Mouse (Mus musculus) hindbrain, embryonic 12.5 days (tissue): ENCODE data around the gene Zfp346. TPM values are rescaled to one million over a fixed set of nuclear protein-coding genes. Genes with fewer than 3 reads are reported as not detected.
"Not testable (repeated sequence)": the region's sequence is repeated elsewhere in the genome, so short reads cannot be mapped to it uniquely, and the experiment has no call there.

Experiments
- ATAC-seq: fragments of 200-750 bp; cut with Nextera tagmentation; 2 replicates; pipeline ENCODE4 v1.8.0; 2017; ENCODE audit warnings: moderate TSS enrichment; ENCODE audit not compliant: low FRiP score
- H3K27ac ChIP-seq: fragments of 300-500 bp; sonication (generic); 2 replicates; pipeline ENCODE4 v1.5.1; 2016; ENCODE audit warnings: mild to moderate bottlenecking
- H3K27me3 ChIP-seq: fragments of 300-500 bp; sonication (generic); 2 replicates; pipeline ENCODE4 v1.6.1; 2016; ENCODE audit warnings: mild to moderate bottlenecking
- H3K36me3 ChIP-seq: fragments of 300-500 bp; sonication (generic); 2 replicates; pipeline ENCODE4 v1.6.1; 2016; ENCODE audit warnings: mild to moderate bottlenecking
- H3K4me1 ChIP-seq: fragments of 300-500 bp; sonication (generic); 2 replicates; pipeline ENCODE4 v1.6.1; 2016
- H3K4me2 ChIP-seq: fragments of 300-500 bp; sonication (generic); replicated peaks from 2 replicates; pipeline ENCODE4 v1.6.1; 2016; ENCODE audit warnings: mild to moderate bottlenecking
- H3K4me3 ChIP-seq: fragments of 300-500 bp; sonication (generic); 2 replicates; pipeline ENCODE4 v1.5.1; 2016; ENCODE audit warnings: mild to moderate bottlenecking
- H3K9ac ChIP-seq: fragments of 300-500 bp; sonication (generic); 2 replicates; pipeline ENCODE4 v1.6.1; 2016; ENCODE audit warnings: mild to moderate bottlenecking, moderate library complexity
- H3K9me3 ChIP-seq: fragments of 300-500 bp; sonication (generic); replicated peaks from 2 replicates; pipeline ENCODE4 v1.6.1; 2016; ENCODE audit warnings: mild to moderate bottlenecking
- WGBS: fragments of 180-500 bp; shearing (Covaris S2); methylation state at CpG from one replicate; pipeline ENCODE4 v1.1.7; 2016; 5-methylcytosine and 5-hydroxymethylcytosine counted together
- polyA plus RNA-seq: library from polyadenylated mRNA; unstranded; fragments of >200 nt; fragmentation: Nextera tagmentation; extraction: Ambion mirVana; gene quantifications from 2 replicates; pipeline ENCODE4 v1.2.1, GENCODE M21; 2016

Gene Zfp346
- 25.5 and 30.6 TPM in 2 replicates for polyA plus RNA-seq

DNA sequence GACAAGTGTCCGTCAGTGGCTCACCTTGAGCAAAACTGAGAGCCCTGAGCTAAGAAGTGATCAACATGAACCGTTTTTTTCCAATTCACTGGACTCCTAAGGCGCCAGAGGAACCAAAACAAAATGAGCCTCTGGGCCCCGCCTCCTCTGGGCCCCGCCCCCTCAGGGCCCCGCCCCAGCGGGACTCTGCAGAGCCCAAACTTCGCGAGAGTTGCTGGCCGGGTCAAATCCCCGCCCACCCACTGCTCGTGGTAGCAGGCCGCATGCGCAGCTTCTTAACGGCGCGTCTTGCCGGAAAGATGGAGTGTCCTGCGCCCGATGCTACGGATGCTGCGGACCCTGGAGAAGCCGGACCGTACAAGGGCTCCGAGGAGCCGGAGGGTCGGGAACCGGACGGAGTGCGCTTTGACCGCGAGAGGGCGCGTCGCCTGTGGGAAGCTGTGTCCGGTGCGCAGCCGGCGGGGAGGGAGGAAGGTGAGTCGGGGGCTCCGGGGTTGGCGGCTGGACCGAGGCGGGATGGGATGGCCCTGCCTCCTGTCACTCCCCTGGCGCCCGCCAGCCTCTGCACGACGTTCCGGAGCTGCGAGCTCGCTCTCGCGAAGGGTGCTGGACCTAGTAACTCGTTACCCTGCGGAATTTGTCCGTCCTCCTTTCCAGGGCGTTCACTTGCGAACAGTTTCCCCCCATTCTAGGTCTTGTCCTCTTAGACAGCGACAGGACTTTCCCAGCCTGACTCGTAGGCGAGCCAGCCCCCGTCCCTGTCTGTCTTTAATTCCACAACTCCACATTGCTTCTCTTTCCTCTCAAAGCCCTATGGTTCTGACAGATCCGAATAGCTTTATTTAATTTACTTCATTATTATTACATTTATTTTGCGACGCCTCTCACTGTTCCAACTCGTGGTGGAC is at the start of gene Zfp346:
Zfp346 (plus strand) TSS at position 267 of the 908 bp plus-strand sequence.
- Histone ChIP-seq H3K4me3 (peak within 1 kb of the TSS; percentile 75), H3K4me2 (peak within 1 kb of the TSS; percentile 86), H3K27me3 (no peaks in the 10 kb centered on the region), H3K27ac (peak within 1 kb of the TSS; percentile 84), H3K9ac (peak within 1 kb of the TSS; percentile 83), H3K36me3 (peaks cover 18% of the 10 kb centered on the region), H3K4me1 (peaks cover 12% of the 10 kb centered on the region), H3K9me3 (no peaks in the 10 kb centered on the region)
- WGBS: 1% methylated on average over 65 of the region's 66 CpGs
- peak; percentile 90 for ATAC-seq

- 88% methylated on average over 2 of the region's 2 CpGs for WGBS
- no peaks in the 10 kb centered on the region for H3K4me1 ChIP-seq
- H3K27me3 ChIP-seq: no peaks in the 10 kb centered on the region
- H3K9me3 ChIP-seq: no peaks in the 10 kb centered on the region
- peaks cover 5% of the 10 kb centered on the region for H3K36me3 ChIP-seq
- H3K27ac ChIP-seq: no peak overlapping the region
- H3K4me3 ChIP-seq: no peak overlapping the region
- no peak overlapping the region for H3K9ac ChIP-seq
- no peak overlapping the region for H3K4me2 ChIP-seq
- ATAC-seq: no peak
Observed at GRCm38 (mm10) chr13:55058042-55058441, 47.1 kb upstream of the Zfp346 start.

DNA sequence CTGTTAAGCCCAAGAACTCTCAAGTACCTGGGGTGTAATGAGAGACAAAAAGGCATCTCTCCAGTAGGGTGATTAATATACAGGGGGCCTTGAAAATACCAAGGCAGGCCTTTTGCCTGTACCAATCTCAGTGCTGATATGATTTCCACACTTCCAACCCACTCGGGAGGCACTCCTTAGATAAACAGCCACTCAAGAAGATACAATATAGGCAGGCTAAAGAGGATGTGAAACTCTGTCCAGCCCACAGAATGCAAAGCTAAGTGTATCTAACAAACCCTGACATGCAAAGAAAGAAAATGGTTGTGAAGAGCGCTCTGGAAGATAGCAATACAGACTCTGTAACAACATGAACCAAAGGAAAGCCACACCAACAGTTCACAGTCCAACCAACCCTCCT is 41.8 kb upstream of the Zfp346 start:
- ATAC-seq: no peak
- H3K36me3 ChIP-seq: no peaks in the 10 kb centered on the region
- WGBS: 91% methylated on average over 2 of the region's 2 CpGs
- no peak overlapping the region for H3K4me2 ChIP-seq
- H3K4me1 ChIP-seq: no peaks in the 10 kb centered on the region
- no peak overlapping the region for H3K4me3 ChIP-seq
- no peaks in the 10 kb centered on the region for H3K27me3 ChIP-seq
- H3K9ac ChIP-seq: no peak overlapping the region
- no peak overlapping the region for H3K27ac ChIP-seq
- H3K9me3 ChIP-seq: no peaks in the 10 kb centered on the region

DNA sequence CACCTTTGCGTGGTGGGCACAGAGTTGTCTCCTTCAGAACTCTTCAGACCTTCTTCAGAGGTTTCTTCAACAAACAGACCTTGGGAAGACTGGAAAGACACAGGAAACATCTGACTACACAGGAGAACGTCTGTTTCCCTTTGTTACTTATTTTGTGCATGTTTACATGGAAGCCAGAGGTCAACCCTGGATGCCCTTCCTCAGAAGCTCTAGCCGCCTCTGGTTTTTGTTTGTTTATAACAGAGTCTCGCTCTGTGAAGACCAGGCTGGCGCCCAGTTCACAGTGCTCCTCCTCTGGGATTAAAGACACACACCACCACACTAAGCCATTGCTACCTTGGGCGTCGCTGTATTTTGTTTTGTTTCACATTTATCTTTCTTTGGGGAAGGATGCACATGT is 35.4 kb upstream of the Zfp346 start:
- WGBS: 69% methylated on average over 7 of the region's 7 CpGs

GRCm38 (mm10) chr13:55071322-55071721 is 33.8 kb upstream of the Zfp346 start:
- H3K9me3 ChIP-seq: no peaks in the 10 kb centered on the region
- no peak overlapping the region for H3K4me3 ChIP-seq
- H3K4me2 ChIP-seq: no peak overlapping the region
- ATAC-seq: no peak
- no peak overlapping the region for H3K9ac ChIP-seq
- H3K27me3 ChIP-seq: no peaks in the 10 kb centered on the region
- H3K27ac ChIP-seq: no peak overlapping the region
- under 1% methylated on average over 3 of the region's 3 CpGs for WGBS
- H3K36me3 ChIP-seq: peaks cover 8% of the 10 kb centered on the region; the same call in 1 of the 2 replicates
- no peaks in the 10 kb centered on the region for H3K4me1 ChIP-seq

More for the DNA sequence above, 35.4 kb upstream of the Zfp346 start:
- H3K27ac ChIP-seq: no peak overlapping the region
- no peaks in the 10 kb centered on the region for H3K9me3 ChIP-seq
- H3K4me3 ChIP-seq: no peak overlapping the region
- no peaks in the 10 kb centered on the region for H3K36me3 ChIP-seq
- no peak overlapping the region for H3K4me2 ChIP-seq
- ATAC-seq: no peak
- no peak overlapping the region for H3K9ac ChIP-seq
- no peaks in the 10 kb centered on the region for H3K4me1 ChIP-seq
- H3K27me3 ChIP-seq: no peaks in the 10 kb centered on the region

DNA sequence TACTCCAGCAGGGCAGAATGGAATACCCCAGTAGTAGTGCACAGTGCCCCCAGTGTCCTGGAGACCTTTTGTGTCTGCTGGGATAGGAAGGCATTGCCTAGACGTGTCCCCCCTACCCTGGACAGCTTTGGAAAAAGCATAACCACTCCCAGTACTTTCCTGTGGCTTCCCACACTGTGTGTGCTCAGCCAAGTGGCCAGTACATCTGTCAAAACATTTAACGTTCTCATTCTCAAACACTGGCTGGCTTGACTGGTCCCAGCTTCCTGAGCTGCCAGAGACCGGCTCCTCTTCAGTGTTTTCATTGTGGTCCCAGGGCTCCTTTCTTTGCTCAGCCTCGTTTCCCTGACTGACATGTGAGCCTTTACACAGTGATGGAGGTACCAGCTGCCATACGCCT is 29.5 kb upstream of the Zfp346 start:
- Histone ChIP-seq H3K4me1 (no peaks in the 10 kb centered on the region), H3K4me2 (no peak overlapping the region), H3K4me3 (no peak overlapping the region), H3K36me3 (peaks cover 8% of the 10 kb centered on the region; the same call in 1 of the 2 replicates), H3K27ac (no peak overlapping the region), H3K27me3 (no peaks in the 10 kb centered on the region), H3K9me3 (no peaks in the 10 kb centered on the region), H3K9ac (no peak overlapping the region)
- 45% methylated on average over 5 of the region's 5 CpGs for WGBS
- no peak for ATAC-seq

GRCm38 (mm10) chr13:55092588-55092987 is 12.5 kb upstream of the Zfp346 start:
- WGBS: 94% methylated on average over 4 of the region's 4 CpGs
- H3K27ac ChIP-seq: no peak overlapping the region
- H3K4me3 ChIP-seq: no peak overlapping the region
- H3K36me3 ChIP-seq: peaks cover 9% of the 10 kb centered on the region
- H3K9ac ChIP-seq: no peak overlapping the region
- no peaks in the 10 kb centered on the region for H3K4me1 ChIP-seq
- no peaks in the 10 kb centered on the region for H3K9me3 ChIP-seq
- no peaks in the 10 kb centered on the region for H3K27me3 ChIP-seq
- no peak for ATAC-seq
- H3K4me2 ChIP-seq: no peak overlapping the region

DNA sequence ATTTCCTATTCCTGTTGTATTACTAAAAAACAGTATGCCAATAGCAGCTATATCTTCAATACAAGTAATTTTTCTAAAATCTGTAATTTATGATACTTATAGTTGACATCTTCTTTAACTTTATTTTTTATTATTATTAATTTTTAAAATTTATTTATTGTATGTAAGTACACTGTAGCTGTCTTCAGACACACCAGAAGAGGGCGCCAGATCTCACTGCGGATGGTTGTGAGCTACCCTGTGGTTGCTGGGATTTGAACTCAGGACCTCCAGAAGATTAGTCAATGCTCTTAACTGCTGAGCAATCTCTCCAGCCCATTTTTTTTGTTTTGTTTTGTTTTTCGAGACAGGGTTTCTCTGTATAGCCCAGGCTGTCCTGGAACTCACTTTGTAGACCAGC is 7.3 kb upstream of the Zfp346 start:
- H3K27me3 ChIP-seq, ATAC-seq, H3K9ac ChIP-seq, H3K27ac ChIP-seq, H3K36me3 ChIP-seq, H3K4me2 ChIP-seq, H3K9me3 ChIP-seq, H3K4me3 ChIP-seq, H3K4me1 ChIP-seq: not testable (repeated sequence)
- 89% methylated on average over 3 of the region's 3 CpGs for WGBS

DNA sequence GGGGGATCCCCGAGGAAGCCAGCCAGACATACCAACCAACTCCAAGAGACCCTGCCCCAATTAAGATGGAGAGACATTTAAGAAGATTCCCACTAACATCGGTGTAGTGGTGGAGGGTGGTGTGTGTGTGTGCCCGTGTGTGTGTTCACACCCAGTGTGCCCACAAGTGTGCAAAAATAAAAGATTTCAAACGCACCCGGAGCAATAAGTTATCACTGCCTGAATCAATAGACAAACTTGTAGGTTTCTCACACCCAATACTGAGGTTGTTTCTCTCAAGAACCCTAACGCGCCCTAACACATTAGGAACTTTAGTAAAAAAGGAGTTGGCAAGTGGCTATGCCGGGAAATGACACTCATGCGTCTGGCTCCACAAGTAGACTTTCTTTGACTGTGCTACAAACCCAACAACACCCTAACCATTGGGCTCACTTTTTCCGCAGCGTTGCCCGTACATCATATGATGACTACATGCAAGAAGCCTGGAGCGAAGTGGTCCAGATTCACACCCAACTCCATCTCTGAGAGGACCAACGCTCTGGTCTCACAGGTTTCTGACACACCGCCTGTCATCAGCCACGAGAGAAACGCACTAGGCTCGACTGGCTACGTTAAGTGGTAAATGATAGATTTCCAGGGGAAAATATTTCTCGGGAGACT is 5.9 kb upstream of the Zfp346 start:
- Histone ChIP-seq H3K27me3 (no peaks in the 10 kb centered on the region), H3K9ac (peak overlapping the region; percentile 91), H3K4me1 (peaks cover 6% of the 10 kb centered on the region), H3K4me3 (peak overlapping the region; percentile 80), H3K9me3 (no peaks in the 10 kb centered on the region), H3K4me2 (peak overlapping the region; percentile 57), H3K36me3 (no peaks in the 10 kb centered on the region), H3K27ac (peak overlapping the region; percentile 93; the same call in 1 of the 2 replicates)
- WGBS: 39% methylated on average over 20 of the region's 20 CpGs
- no peak for ATAC-seq

DNA sequence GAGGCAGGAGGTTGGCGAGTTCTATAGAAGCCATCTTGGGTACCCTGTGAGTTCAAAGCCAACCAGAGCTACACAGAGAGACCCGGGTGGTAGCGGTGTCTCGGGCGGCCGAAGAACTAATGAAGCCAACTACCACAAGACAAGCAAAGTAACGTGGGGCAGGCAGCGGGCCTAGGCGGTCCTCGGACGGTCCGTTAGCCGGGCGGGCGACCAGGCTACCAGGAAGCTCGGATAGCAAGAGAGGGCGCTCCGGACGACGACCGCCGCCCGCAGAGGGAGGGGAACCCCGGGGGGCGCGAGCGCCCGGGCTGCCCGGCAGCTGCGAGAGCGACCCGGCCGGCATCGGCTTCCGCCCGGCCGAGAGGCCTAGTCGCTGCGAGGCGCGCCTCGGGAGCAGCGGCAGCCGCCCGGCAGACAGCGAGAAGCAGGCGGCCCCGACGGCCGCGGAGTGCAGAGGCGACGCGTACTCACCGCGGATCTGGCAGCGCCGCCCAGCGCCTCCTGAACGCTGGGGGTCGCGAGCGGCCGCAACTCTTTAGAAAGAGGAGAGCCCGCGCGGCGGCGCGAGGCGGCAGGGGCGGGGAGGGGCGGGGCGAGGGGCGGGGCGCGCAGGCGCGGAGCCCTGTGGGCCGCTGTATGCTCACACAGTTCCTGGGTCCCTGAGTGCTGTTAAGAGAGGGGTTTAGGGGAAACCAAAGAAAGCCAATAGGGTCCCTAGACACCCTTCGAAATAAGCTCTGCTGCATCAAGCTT is 5.2 kb upstream of the Zfp346 start, which contains the start of gene Uimc1:
Uimc1 (minus strand) TSS at position 575 of the 753 bp plus-strand sequence.
- under 1% methylated on average over 80 of the region's 81 CpGs for WGBS

DNA sequence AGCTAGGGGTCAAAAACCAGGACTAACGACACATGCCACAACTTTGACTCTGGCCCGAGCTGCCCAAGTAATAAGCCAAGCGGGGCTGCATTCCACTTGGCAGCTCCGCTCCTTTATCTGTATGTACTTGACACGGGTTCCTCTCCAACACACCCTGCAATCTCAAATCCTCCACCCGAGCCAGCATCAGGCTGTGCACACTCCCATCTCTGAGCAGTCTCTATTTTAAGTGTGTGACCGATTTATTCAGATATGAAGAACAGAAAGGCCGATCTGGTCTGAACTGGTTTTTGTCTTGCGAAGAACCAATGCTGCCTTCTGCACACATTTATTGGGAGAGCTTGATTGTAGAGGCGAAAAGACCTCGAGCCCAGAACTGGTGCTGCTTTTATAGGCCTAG is 3.5 kb upstream of the Zfp346 start:
- no peak overlapping the region for H3K9ac ChIP-seq
- no peak overlapping the region for H3K4me3 ChIP-seq
- no peaks in the 10 kb centered on the region for H3K36me3 ChIP-seq
- H3K4me2 ChIP-seq: no peak overlapping the region
- H3K27ac ChIP-seq: no peak overlapping the region
- ATAC-seq: no peak
- H3K9me3 ChIP-seq: no peaks in the 10 kb centered on the region
- no peaks in the 10 kb centered on the region for H3K27me3 ChIP-seq
- WGBS: 94% methylated on average over 11 of the region's 11 CpGs
- H3K4me1 ChIP-seq: peaks cover 14% of the 10 kb centered on the region

More for the DNA sequence above, 5.2 kb upstream of the Zfp346 start, which contains the start of gene Uimc1:
- peak within 1 kb of the TSS; percentile 91 for H3K9ac ChIP-seq
- peak; percentile 89 for ATAC-seq
- peaks cover 6% of the 10 kb centered on the region for H3K4me1 ChIP-seq
- H3K4me2 ChIP-seq: peak within 1 kb of the TSS; percentile 57
- no peaks in the 10 kb centered on the region for H3K9me3 ChIP-seq
- peak within 1 kb of the TSS; percentile 93 for H3K27ac ChIP-seq
- H3K36me3 ChIP-seq: no peaks in the 10 kb centered on the region
- H3K4me3 ChIP-seq: peak within 1 kb of the TSS; percentile 80
- no peaks in the 10 kb centered on the region for H3K27me3 ChIP-seq

DNA sequence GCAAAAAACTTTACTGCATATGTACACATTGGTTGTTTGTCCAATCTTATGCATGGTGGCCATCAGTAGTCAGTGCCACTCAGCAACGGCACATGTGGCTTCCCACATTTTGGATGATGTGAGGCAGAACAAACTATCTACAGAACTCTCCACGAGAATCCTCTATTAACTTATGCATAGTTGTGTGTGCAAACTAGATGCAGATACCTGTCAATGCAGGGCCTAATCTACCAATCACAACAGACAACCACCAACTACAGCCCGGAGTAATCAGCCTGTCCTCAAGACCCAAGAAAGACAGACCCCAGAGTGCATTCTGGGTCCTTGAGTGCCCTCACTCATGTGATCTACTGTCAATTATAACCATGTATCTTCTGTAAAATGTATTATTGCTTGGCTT is 2.7 kb upstream of the Zfp346 start:
- 92% methylated on average over 3 of the region's 3 CpGs for WGBS
- Histone ChIP-seq H3K27me3 (no peaks in the 10 kb centered on the region), H3K9ac (no peak overlapping the region), H3K36me3 (peaks cover 1% of the 10 kb centered on the region; the same call in 1 of the 2 replicates), H3K4me2 (no peak overlapping the region), H3K9me3 (no peaks in the 10 kb centered on the region), H3K27ac (no peak overlapping the region), H3K4me1 (peaks cover 18% of the 10 kb centered on the region), H3K4me3 (no peak overlapping the region)
- ATAC-seq: no peak
